Mouse (Mus musculus) liver, embryonic 13.5 days (tissue): ENCODE results near the gene Tppp2. TPM values are rescaled to one million over a fixed set of nuclear protein-coding genes. Genes with fewer than 3 reads are reported as not detected.

Experiments
- ATAC-seq: fragments of 200-750 bp; cut with Nextera tagmentation; 2 replicates; pipeline ENCODE4 v1.8.0; 2017; ENCODE audit warnings: low read depth, mild to moderate bottlenecking, moderate number of reproducible peaks, moderate library complexity
- DNase-seq: peaks from one replicate; pipeline ENCODE4 v3.0.0; 2022
- H3K27ac ChIP-seq: fragments of 300-500 bp; sonication (generic); 2 replicates; pipeline ENCODE4 v1.5.1; 2015; ENCODE audit warnings: moderate library complexity, mild to moderate bottlenecking, inconsistent platforms
- H3K27me3 ChIP-seq: fragments of 300-500 bp; sonication (generic); 2 replicates; pipeline ENCODE4 v1.6.1; 2015; ENCODE audit warnings: mild to moderate bottlenecking, inconsistent platforms
- H3K36me3 ChIP-seq: fragments of 300-500 bp; sonication (generic); 2 replicates; pipeline ENCODE4 v1.6.1; 2015; ENCODE audit warnings: mild to moderate bottlenecking, inconsistent platforms
- H3K4me1 ChIP-seq: fragments of 300-500 bp; sonication (generic); replicated peaks from 2 replicates; pipeline ENCODE4 v1.6.1; 2015; ENCODE audit warnings: inconsistent platforms
- H3K4me2 ChIP-seq: fragments of 300-500 bp; sonication (generic); 2 replicates; pipeline ENCODE4 v1.6.1; 2015; ENCODE audit warnings: inconsistent platforms, mild to moderate bottlenecking, moderate library complexity
- H3K4me3 ChIP-seq: fragments of 300-500 bp; sonication (generic); replicated peaks from 2 replicates; pipeline ENCODE4 v1.5.1; 2015; ENCODE audit warnings: mild to moderate bottlenecking, inconsistent platforms
- H3K9ac ChIP-seq: fragments of 300-500 bp; sonication (generic); 2 replicates; pipeline ENCODE4 v1.6.1; 2015; ENCODE audit warnings: mild to moderate bottlenecking, inconsistent platforms
- H3K9me3 ChIP-seq: fragments of 300-500 bp; sonication (generic); replicated peaks from 2 replicates; pipeline ENCODE4 v1.6.1; 2016; ENCODE audit warnings: inconsistent platforms
- WGBS: fragments of 180-500 bp; shearing (Covaris S2); methylation state at CpG from one replicate; pipeline ENCODE4 v1.1.7; 2015; ENCODE audit not compliant: insufficient replicate concordance; 5-methylcytosine and 5-hydroxymethylcytosine counted together
- polyA plus RNA-seq: library from polyadenylated mRNA; unstranded; fragments of >200 nt; fragmentation: Nextera tagmentation; extraction: Ambion mirVana; gene quantifications from 2 replicates; pipeline ENCODE4 v1.2.1, GENCODE M21; 2015

Gene Tppp2
- not detected in 2 replicates for polyA plus RNA-seq

- Histone ChIP-seq H3K9me3 (no peaks in the 10 kb centered on the region), H3K27me3 (peaks cover 20% of the 10 kb centered on the region), H3K27ac (no peak within 1 kb of the TSS), H3K4me3 (no peak within 1 kb of the TSS), H3K9ac (no peak within 1 kb of the TSS), H3K4me1 (peaks cover 15% of the 10 kb centered on the region), H3K4me2 (no peak within 1 kb of the TSS), H3K36me3 (no peaks in the 10 kb centered on the region)
- ATAC-seq (no peak), DNase-seq (no peak)
- WGBS, result 75% methylated on average over 4 of the region's 4 CpGs
Measured at GRCm38 (mm10) chr14:51918125-51918524, at the start of gene Tppp2. Gene Tppp2, plus strand, starts transcription at chr14:51918425.

GRCm38 (mm10) chr14:51870756-51871155 is 47.5 kb upstream of the Tppp2 start:
- ATAC-seq (no peak), DNase-seq (no peak)
- Histone ChIP-seq H3K4me1 (no peaks in the 10 kb centered on the region), H3K9ac (no peak overlapping the region), H3K9me3 (no peaks in the 10 kb centered on the region), H3K27me3 (0 out of 2 replicates have a peak, but pooled peaks cover 3% of the 10 kb centered on the region), H3K36me3 (no peaks in the 10 kb centered on the region), H3K4me2 (no peak overlapping the region), H3K4me3 (no peak overlapping the region), H3K27ac (no peak overlapping the region)
- WGBS, result 39% methylated on average over 2 of the region's 2 CpGs

DNA sequence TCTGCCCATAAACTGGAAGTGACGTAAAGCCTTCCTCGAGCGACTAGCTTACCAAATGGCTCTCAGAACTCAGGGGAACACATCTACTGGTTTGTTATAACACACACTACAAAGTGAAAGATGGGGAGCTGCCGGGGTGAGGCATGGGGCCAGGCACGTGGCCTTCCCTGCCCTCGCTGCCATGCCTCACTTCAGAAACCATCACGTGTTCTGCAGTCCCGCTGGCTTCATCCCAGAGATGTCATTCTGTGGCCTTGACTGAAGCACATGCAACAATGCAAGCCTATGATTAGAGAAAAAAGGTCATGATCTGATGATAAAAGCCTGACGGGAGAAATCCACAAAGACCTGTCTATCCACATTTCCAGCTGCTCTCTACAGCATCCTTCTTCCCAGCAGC is 46.5 kb upstream of the Tppp2 start:
- Histone ChIP-seq H3K36me3 (no peaks in the 10 kb centered on the region), H3K27me3 (0 out of 2 replicates have a peak, but pooled peaks cover 3% of the 10 kb centered on the region), H3K9me3 (no peaks in the 10 kb centered on the region), H3K4me3 (no peak overlapping the region), H3K27ac (no peak overlapping the region), H3K4me1 (no peaks in the 10 kb centered on the region), H3K4me2 (no peak overlapping the region), H3K9ac (no peak overlapping the region)
- no peak for ATAC-seq
- no peak for DNase-seq
- 65% methylated on average over 9 of the region's 9 CpGs for WGBS

GRCm38 (mm10) chr14:51877517-51877916 is 40.7 kb upstream of the Tppp2 start:
- H3K27me3 ChIP-seq, result 0 out of 2 replicates have a peak, but pooled peaks cover 3% of the 10 kb centered on the region
- no peak overlapping the region for H3K4me3 ChIP-seq
- no peak overlapping the region for H3K27ac ChIP-seq
- H3K4me1 ChIP-seq, result no peaks in the 10 kb centered on the region
- no peak overlapping the region for H3K4me2 ChIP-seq
- no peak overlapping the region for H3K9ac ChIP-seq
- no peak for DNase-seq
- no peaks in the 10 kb centered on the region for H3K36me3 ChIP-seq
- no peak for ATAC-seq
- H3K9me3 ChIP-seq, result no peaks in the 10 kb centered on the region
- 68% methylated on average over 3 of the region's 3 CpGs for WGBS

GRCm38 (mm10) chr14:51883527-51884030 is 34.6 kb upstream of the Tppp2 start:
- peak overlapping the region; percentile 82 for H3K4me3 ChIP-seq
- H3K9ac ChIP-seq, result no peak overlapping the region
- no peaks in the 10 kb centered on the region for H3K27me3 ChIP-seq
- H3K4me1 ChIP-seq, result peaks cover 22% of the 10 kb centered on the region
- H3K36me3 ChIP-seq, result peaks cover 19% of the 10 kb centered on the region
- peak; percentile 38 for DNase-seq
- H3K4me2 ChIP-seq, result peak overlapping the region; percentile 95
- ATAC-seq, result peak; percentile 12; the same call in 1 of the 2 replicates
- under 1% methylated on average over 4 of the region's 4 CpGs for WGBS
- H3K27ac ChIP-seq, result 0 out of 2 replicates have a peak overlapping the region, but pooled peaks have one; percentile 29
- no peaks in the 10 kb centered on the region for H3K9me3 ChIP-seq

DNA sequence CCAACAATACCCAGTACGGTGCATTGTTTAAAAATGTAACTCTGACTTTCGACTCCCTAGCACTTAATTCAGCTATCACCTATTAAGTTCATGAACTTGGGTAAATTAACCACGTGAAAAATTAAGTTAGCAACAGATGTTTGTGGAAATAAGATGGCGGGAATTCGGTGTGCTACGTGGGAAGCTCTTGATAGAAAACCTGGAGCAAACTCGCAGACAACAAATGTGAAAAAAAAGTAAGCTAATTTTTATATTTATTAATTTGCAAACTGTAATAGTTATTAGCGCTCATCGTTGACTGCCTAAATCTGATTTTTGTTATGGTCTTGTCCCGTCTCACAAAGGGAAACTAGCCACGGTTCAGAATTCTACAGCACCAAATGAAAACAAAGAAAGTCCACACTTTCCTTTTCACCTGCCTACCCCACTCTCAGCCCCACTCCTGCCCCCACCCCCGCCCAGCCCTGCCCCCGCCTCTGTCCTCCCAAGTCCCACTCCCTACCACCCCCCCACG is 34.1 kb upstream of the Tppp2 start:
- peak overlapping the region; percentile 95 for H3K4me2 ChIP-seq
- DNase-seq (no peak), ATAC-seq (peak; percentile 5; the same call in 1 of the 2 replicates)
- H3K4me3 ChIP-seq, result peak overlapping the region; percentile 82
- H3K9ac ChIP-seq, result 0 out of 2 replicates have a peak overlapping the region, but pooled peaks have one; percentile 39
- H3K27ac ChIP-seq, result 0 out of 2 replicates have a peak overlapping the region, but pooled peaks have one; percentile 29
- H3K36me3 ChIP-seq, result peaks cover 24% of the 10 kb centered on the region
- no peaks in the 10 kb centered on the region for H3K9me3 ChIP-seq
- H3K27me3 ChIP-seq, result no peaks in the 10 kb centered on the region
- peaks cover 22% of the 10 kb centered on the region for H3K4me1 ChIP-seq
- 2% methylated on average over 14 of the region's 14 CpGs for WGBS

GRCm38 (mm10) chr14:51884598-51885331 is 33.5 kb upstream of the Tppp2 start, which contains the start of gene Mettl17:
Gene Mettl17, plus strand, starts transcription at chr14:51884842.
- WGBS, result under 1% methylated on average over 43 of the region's 43 CpGs
- H3K4me1 ChIP-seq, result peaks cover 22% of the 10 kb centered on the region

DNA sequence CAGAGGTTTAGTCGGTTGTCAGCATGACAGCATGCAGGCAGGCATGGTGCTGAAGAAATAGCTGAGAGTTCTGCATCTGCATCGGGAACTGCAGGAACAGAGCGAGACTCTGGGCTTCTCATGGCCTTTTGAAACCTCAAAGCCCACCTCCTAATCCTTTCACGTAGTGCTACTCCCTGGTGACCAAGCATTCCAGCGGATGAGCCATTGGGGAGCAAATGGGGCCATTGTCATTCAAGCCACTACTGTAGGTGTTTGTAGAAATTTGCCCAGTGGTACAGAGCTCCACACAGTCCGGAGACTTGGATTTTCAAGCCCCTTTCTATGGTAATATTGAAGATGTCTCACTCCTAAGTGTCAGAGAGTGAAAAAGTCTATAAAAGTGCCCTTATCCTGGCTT is 32.2 kb upstream of the Tppp2 start:
- DNase-seq (no peak), ATAC-seq (no peak)
- WGBS, result 68% methylated on average over 6 of the region's 6 CpGs
- H3K9me3 ChIP-seq, result no peaks in the 10 kb centered on the region
- peak overlapping the region; percentile 82 for H3K4me3 ChIP-seq
- H3K36me3 ChIP-seq, result peaks cover 42% of the 10 kb centered on the region
- H3K9ac ChIP-seq, result 0 out of 2 replicates have a peak overlapping the region, but pooled peaks have one; percentile 17
- H3K27ac ChIP-seq, result no peak overlapping the region
- peaks cover 22% of the 10 kb centered on the region for H3K4me1 ChIP-seq
- H3K4me2 ChIP-seq, result peak overlapping the region; percentile 95
- no peaks in the 10 kb centered on the region for H3K27me3 ChIP-seq

More at GRCm38 (mm10) chr14:51884598-51885331, 33.5 kb upstream of the Tppp2 start, which contains the start of gene Mettl17:
- Histone ChIP-seq H3K27ac (peak within 1 kb of the TSS; percentile 72), H3K27me3 (no peaks in the 10 kb centered on the region), H3K9me3 (no peaks in the 10 kb centered on the region), H3K4me2 (peak within 1 kb of the TSS; percentile 95), H3K9ac (peak within 1 kb of the TSS; percentile 78), H3K4me3 (peak within 1 kb of the TSS; percentile 82), H3K36me3 (peaks cover 31% of the 10 kb centered on the region)
- DNase-seq (peak; percentile 90), ATAC-seq (peak; percentile 98)

DNA sequence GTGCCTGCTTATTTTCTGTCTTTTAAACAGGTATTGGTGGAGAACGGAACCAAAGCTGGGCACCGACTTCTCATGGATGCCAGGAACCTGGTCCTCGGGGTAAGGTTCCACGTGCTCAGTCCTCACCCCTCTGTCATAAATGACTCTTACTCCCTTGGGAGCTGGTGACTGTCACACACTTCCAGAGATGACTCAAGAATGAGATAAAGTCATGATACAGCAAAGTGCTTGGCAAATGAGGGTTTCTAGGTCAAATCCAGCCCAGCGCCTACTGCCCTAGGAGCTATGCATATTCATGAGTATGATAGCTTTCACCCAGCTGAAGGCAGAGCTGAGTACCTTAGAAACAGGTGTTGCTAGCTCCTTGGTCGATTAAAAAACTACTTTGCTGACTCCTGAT is 28.4 kb upstream of the Tppp2 start:
- Histone ChIP-seq H3K4me2 (no peak overlapping the region), H3K4me1 (peaks cover 34% of the 10 kb centered on the region), H3K4me3 (no peak overlapping the region), H3K9me3 (no peaks in the 10 kb centered on the region), H3K27me3 (no peaks in the 10 kb centered on the region), H3K9ac (no peak overlapping the region), H3K36me3 (peaks cover 51% of the 10 kb centered on the region), H3K27ac (no peak overlapping the region)
- no peak for ATAC-seq
- 82% methylated on average over 6 of the region's 6 CpGs for WGBS
- no peak for DNase-seq

GRCm38 (mm10) chr14:51892191-51892939 is 25.9 kb upstream of the Tppp2 start, which contains the start of gene Slc39a2:
Gene Slc39a2, plus strand, starts transcription at chr14:51892889.
- H3K4me2 ChIP-seq, result 0 out of 2 replicates have a peak within 1 kb of the TSS, but pooled peaks have one; percentile 19
- WGBS, result 85% methylated on average over 9 of the region's 9 CpGs
- no peak for ATAC-seq

More at GRCm38 (mm10) chr14:51892191-51892939, 25.9 kb upstream of the Tppp2 start, which contains the start of gene Slc39a2:
- Histone ChIP-seq H3K27me3 (no peaks in the 10 kb centered on the region), H3K4me1 (peaks cover 29% of the 10 kb centered on the region), H3K36me3 (peaks cover 42% of the 10 kb centered on the region), H3K4me3 (no peak within 1 kb of the TSS), H3K9me3 (no peaks in the 10 kb centered on the region), H3K9ac (peak within 1 kb of the TSS; percentile 10; the same call in 1 of the 2 replicates), H3K27ac (no peak within 1 kb of the TSS)
- DNase-seq, result no peak
